Mouse (Mus musculus) embryonic facial prominence, embryonic 15.5 days (tissue): ENCODE measurements around the gene 1700088E04Rik. TPM values are rescaled to one million over a fixed set of nuclear protein-coding genes. Genes with fewer than 3 reads are reported as not detected.

Source experiments
- ATAC-seq: fragments of 200-750 bp; cut with Nextera tagmentation; 2 replicates; pipeline ENCODE4 v1.8.0; 2017; ENCODE audit warnings: low read depth, moderate TSS enrichment; ENCODE audit not compliant: insufficient number of reproducible peaks, low FRiP score, low TSS enrichment
- H3K27ac ChIP-seq: fragments of 300-500 bp; sonication (generic); replicated peaks from 2 replicates; pipeline ENCODE4 v1.5.1; 2015; ENCODE audit warnings: mild to moderate bottlenecking, inconsistent platforms
- H3K27me3 ChIP-seq: fragments of 300-500 bp; sonication (generic); 2 replicates; pipeline ENCODE4 v1.6.1; 2015; ENCODE audit warnings: inconsistent platforms
- H3K36me3 ChIP-seq: fragments of 300-500 bp; sonication (generic); 2 replicates; pipeline ENCODE4 v1.6.1; 2015; ENCODE audit warnings: mild to moderate bottlenecking, inconsistent platforms
- H3K4me1 ChIP-seq: fragments of 300-500 bp; sonication (generic); 2 replicates; pipeline ENCODE4 v1.6.1; 2015; ENCODE audit warnings: inconsistent platforms
- H3K4me2 ChIP-seq: fragments of 300-500 bp; sonication (generic); replicated peaks from 2 replicates; pipeline ENCODE4 v1.6.1; 2015; ENCODE audit warnings: mild to moderate bottlenecking, inconsistent platforms
- H3K4me3 ChIP-seq: fragments of 300-500 bp; sonication (generic); replicated peaks from 2 replicates; pipeline ENCODE4 v1.5.1; 2015; ENCODE audit warnings: mild to moderate bottlenecking, inconsistent platforms
- H3K9ac ChIP-seq: fragments of 300-500 bp; sonication (generic); 2 replicates; pipeline ENCODE4 v1.6.1; 2015; ENCODE audit warnings: inconsistent platforms
- H3K9me3 ChIP-seq: fragments of 300-500 bp; sonication (generic); replicated peaks from 2 replicates; pipeline ENCODE4 v1.6.1; 2016; ENCODE audit warnings: inconsistent platforms
- WGBS: fragments of 180-500 bp; shearing (Covaris S2); methylation state at CpG from one replicate; pipeline ENCODE4 v1.1.7; 2015; 5-methylcytosine and 5-hydroxymethylcytosine counted together
- polyA plus RNA-seq: library from polyadenylated mRNA; unstranded; fragments of >200 nt; fragmentation: Nextera tagmentation; extraction: Ambion mirVana; gene quantifications from 2 replicates; pipeline ENCODE4 v1.2.1, GENCODE M21; 2015

Gene 1700088E04Rik
- polyA plus RNA-seq, 1 experiment from 2014 or later = 25.2 TPM

DNA sequence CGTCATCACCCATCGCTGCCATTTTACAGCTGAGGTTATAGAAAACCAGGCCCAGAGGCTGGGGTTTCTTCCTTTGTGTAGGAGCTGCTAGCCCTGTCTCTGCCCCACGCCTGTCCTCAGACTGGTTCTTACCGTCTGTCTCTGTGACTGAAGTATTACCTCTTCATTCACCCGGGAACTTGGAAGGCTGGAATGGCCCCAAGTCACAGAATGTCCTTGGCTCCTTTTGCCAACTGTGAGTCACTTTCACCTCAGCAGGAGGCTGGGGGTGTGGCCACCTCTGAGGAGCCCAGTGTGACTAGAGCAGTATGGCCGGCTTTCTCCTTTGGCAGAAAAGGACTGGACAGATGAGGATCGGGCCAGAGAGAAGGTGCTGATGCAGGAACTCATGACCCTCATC is 9.6 kb downstream of the 1700088E04Rik start:
- H3K27ac ChIP-seq = no peak overlapping the region
- peaks cover 78% of the 10 kb centered on the region for H3K36me3 ChIP-seq
- H3K4me3 ChIP-seq = no peak overlapping the region
- H3K27me3 ChIP-seq = no peaks in the 10 kb centered on the region
- H3K4me2 ChIP-seq = no peak overlapping the region
- no peak overlapping the region for H3K9ac ChIP-seq
- H3K9me3 ChIP-seq = no peaks in the 10 kb centered on the region
- H3K4me1 ChIP-seq = peaks cover 22% of the 10 kb centered on the region; the same call in 1 of the 2 replicates
- WGBS = 72% methylated on average over 7 of the region's 7 CpGs
- ATAC-seq = no peak

GRCm38 (mm10) chr15:79130782-79131181 is 10.3 kb downstream of the 1700088E04Rik start:
- ATAC-seq = no peak
- H3K27me3 ChIP-seq = no peaks in the 10 kb centered on the region
- WGBS = 77% methylated on average over 10 of the region's 10 CpGs
- no peaks in the 10 kb centered on the region for H3K9me3 ChIP-seq
- no peak overlapping the region for H3K4me3 ChIP-seq
- peaks cover 16% of the 10 kb centered on the region; the same call in 1 of the 2 replicates for H3K4me1 ChIP-seq
- H3K9ac ChIP-seq = no peak overlapping the region
- no peak overlapping the region for H3K27ac ChIP-seq
- peaks cover 85% of the 10 kb centered on the region for H3K36me3 ChIP-seq
- no peak overlapping the region for H3K4me2 ChIP-seq

- Histone ChIP-seq H3K4me3 (no peak overlapping the region), H3K4me1 (0 out of 2 replicates have a peak, but pooled peaks cover 9% of the 10 kb centered on the region), H3K9me3 (no peaks in the 10 kb centered on the region), H3K36me3 (peaks cover 97% of the 10 kb centered on the region), H3K27me3 (no peaks in the 10 kb centered on the region), H3K4me2 (no peak overlapping the region), H3K9ac (no peak overlapping the region), H3K27ac (no peak overlapping the region)
- 71% methylated on average over 7 of the region's 7 CpGs for WGBS
- no peak for ATAC-seq
Measured at GRCm38 (mm10) chr15:79129311-79129710, 11.7 kb downstream of the 1700088E04Rik start.

GRCm38 (mm10) chr15:79128208-79128607 is 12.8 kb downstream of the 1700088E04Rik start:
- Histone ChIP-seq H3K36me3 (peaks cover 97% of the 10 kb centered on the region), H3K4me3 (no peak overlapping the region), H3K9ac (no peak overlapping the region), H3K9me3 (no peaks in the 10 kb centered on the region), H3K27me3 (no peaks in the 10 kb centered on the region), H3K4me1 (0 out of 2 replicates have a peak, but pooled peaks cover 9% of the 10 kb centered on the region), H3K27ac (no peak overlapping the region), H3K4me2 (no peak overlapping the region)
- no peak for ATAC-seq
- 95% methylated on average over 5 of the region's 5 CpGs for WGBS

DNA sequence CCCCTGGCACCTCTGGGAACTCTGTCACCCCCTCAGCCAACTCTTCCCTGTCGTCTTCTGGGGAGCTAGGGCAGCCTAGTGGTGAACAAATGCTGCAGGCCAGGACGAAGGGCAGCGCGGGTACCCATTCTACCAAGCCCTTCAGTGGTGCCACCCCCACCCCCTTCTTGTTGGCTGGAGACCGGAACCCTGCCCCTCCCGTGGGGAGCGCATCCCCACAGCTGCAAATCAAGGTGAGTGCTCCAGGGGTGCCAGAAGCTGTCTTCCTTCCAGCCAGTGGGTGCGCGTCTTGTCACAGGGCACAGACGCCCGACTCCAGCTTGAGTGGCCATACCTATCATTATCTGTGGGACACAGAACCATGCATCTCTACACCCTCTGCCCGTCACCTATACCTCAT is 14.0 kb downstream of the 1700088E04Rik start:
- Histone ChIP-seq H3K4me1 (0 out of 2 replicates have a peak, but pooled peaks cover 9% of the 10 kb centered on the region), H3K9me3 (no peaks in the 10 kb centered on the region), H3K9ac (no peak overlapping the region), H3K27ac (no peak overlapping the region), H3K4me2 (no peak overlapping the region), H3K27me3 (no peaks in the 10 kb centered on the region), H3K4me3 (no peak overlapping the region), H3K36me3 (peaks cover 97% of the 10 kb centered on the region)
- no peak for ATAC-seq
- 96% methylated on average over 12 of the region's 12 CpGs for WGBS

DNA sequence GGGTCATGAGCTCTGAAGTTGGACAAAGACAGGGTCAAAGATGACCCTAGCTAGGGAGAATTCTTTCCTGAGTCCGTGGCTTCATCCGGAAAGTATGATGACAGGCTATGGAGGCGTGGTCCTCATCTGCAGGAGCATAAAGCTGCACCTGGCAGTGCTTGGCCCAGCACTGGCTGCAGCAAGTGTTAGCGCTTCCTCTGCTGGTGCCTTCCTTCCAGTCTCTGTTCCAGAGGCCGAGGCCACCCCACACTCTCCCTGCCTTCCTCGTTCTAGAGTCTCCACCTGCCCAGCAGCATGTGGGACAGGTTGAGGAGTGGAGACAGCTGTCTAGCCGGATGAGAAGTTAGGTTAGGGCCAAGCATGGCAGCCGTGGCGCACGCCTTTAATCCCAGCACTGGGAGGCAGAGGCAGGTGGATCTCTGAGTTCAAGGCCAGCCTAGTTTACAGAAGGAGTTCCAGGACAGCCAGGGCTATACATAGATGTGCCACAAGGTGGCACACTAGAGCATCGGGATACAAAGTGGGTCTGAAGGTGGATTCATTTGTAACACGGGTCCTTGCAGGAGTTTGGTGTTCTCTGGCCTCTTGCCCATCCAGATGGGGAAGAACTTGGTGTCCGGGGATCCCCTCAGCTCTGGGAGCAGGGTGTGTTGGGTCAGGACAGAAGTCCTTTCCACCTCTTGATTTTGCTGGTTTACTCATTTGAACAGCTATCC is 14.7 kb downstream of the 1700088E04Rik start:
- Histone ChIP-seq H3K27me3 (no peaks in the 10 kb centered on the region), H3K9ac (no peak overlapping the region), H3K4me3 (no peak overlapping the region), H3K27ac (no peak overlapping the region), H3K4me2 (no peak overlapping the region), H3K36me3 (peaks cover 97% of the 10 kb centered on the region), H3K9me3 (no peaks in the 10 kb centered on the region), H3K4me1 (0 out of 2 replicates have a peak, but pooled peaks cover 7% of the 10 kb centered on the region)
- WGBS = 76% methylated on average over 13 of the region's 13 CpGs
- ATAC-seq = no peak

DNA sequence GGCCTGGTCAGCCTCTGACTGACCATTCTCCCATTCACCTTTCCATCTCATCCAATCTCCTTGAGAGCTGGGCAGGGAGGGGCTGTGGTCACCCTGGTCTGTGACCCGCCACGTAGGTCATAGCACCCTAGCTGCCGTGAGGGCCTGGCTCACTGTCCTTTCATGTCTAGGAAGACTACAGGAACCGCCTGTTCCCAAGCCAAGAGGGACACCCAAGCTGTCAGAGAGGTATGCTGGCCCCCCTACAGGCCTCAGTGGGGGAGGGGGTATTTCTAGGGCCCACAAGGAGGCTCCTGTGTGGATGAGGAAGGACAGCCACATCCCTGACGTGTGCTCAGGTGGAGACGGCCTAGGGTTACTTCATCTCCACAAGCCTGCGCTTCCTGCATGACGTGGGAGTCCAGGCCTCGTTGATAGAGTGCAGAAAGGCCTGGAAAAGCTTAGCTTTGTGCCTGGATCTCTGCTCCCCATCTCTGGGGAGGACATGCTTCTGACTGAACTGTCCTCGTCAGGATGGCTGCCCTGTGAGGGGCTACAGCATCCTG is 16.6 kb downstream of the 1700088E04Rik start:
- no peaks in the 10 kb centered on the region for H3K9me3 ChIP-seq
- H3K9ac ChIP-seq = no peak overlapping the region
- WGBS = 71% methylated on average over 10 of the region's 10 CpGs
- H3K36me3 ChIP-seq = peaks cover 96% of the 10 kb centered on the region
- no peak for ATAC-seq
- no peaks in the 10 kb centered on the region for H3K27me3 ChIP-seq
- no peaks in the 10 kb centered on the region for H3K4me1 ChIP-seq
- H3K4me2 ChIP-seq = no peak overlapping the region
- no peak overlapping the region for H3K4me3 ChIP-seq
- H3K27ac ChIP-seq = no peak overlapping the region

GRCm38 (mm10) chr15:79123751-79124150 is 17.3 kb downstream of the 1700088E04Rik start:
- 85% methylated on average over 6 of the region's 6 CpGs for WGBS
- Histone ChIP-seq H3K27ac (no peak overlapping the region), H3K36me3 (peaks cover 98% of the 10 kb centered on the region), H3K9ac (no peak overlapping the region), H3K4me3 (no peak overlapping the region), H3K4me2 (no peak overlapping the region), H3K9me3 (no peaks in the 10 kb centered on the region), H3K4me1 (no peaks in the 10 kb centered on the region), H3K27me3 (no peaks in the 10 kb centered on the region)
- ATAC-seq = no peak

DNA sequence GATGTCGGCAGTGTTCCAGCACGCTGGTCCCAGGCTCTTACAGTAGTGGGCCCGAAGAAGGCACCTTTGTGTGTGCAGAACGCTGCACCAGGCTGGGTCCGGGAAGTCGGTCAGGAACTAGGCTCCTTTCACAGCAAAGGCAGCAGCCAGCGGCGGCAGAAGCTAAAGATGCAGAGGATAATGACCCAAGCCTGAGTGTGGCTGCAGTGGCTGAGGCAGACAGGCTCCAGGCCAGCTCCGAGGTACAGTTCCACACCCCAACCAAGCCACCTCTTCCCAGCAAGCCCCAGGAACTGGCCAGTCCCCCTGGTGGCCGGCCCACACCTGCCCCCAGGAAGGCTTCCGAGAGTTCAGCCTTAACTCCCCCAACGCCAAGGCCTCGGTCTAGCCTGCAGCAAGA is 18.5 kb downstream of the 1700088E04Rik start:
- Histone ChIP-seq H3K36me3 (peaks cover 98% of the 10 kb centered on the region), H3K9me3 (no peaks in the 10 kb centered on the region), H3K4me1 (no peaks in the 10 kb centered on the region), H3K4me3 (no peak overlapping the region), H3K27ac (no peak overlapping the region), H3K9ac (no peak overlapping the region), H3K4me2 (no peak overlapping the region), H3K27me3 (no peaks in the 10 kb centered on the region)
- WGBS = 83% methylated on average over 13 of the region's 13 CpGs
- no peak for ATAC-seq

GRCm38 (mm10) chr15:79122119-79122518 is 18.9 kb downstream of the 1700088E04Rik start:
- Histone ChIP-seq H3K27me3 (no peaks in the 10 kb centered on the region), H3K27ac (no peak overlapping the region), H3K4me3 (no peak overlapping the region), H3K36me3 (peaks cover 98% of the 10 kb centered on the region), H3K4me1 (no peaks in the 10 kb centered on the region), H3K9ac (no peak overlapping the region), H3K9me3 (no peaks in the 10 kb centered on the region), H3K4me2 (no peak overlapping the region)
- 58% methylated on average over 4 of the region's 4 CpGs for WGBS
- no peak for ATAC-seq

DNA sequence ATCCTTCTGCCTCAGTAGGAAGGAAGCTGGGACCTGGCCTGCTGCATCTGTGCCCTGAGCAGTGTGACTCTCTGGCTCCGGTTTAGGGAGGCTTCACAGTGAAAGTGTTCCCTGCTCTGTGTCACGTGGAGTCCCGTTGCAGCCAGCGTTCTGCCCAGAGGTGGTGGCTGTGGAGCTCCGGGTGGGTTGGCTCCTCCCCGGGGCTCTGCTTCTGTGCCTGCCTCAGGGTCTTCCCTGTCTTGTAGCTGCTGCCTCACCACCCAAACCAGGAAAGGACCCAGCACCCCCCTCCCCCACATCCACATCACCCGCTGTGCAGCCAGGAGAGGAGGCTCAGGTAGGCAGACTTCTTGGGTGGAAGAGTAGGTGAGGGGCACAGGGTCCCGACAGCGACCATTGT is 21.6 kb downstream of the 1700088E04Rik start:
- Histone ChIP-seq H3K27ac (no peak overlapping the region), H3K36me3 (peaks cover 96% of the 10 kb centered on the region)
- no peak for ATAC-seq

GRCm38 (mm10) chr15:79115276-79115675 is 25.8 kb downstream of the 1700088E04Rik start:
- 55% methylated on average over 5 of the region's 5 CpGs for WGBS
- no peak overlapping the region for H3K4me2 ChIP-seq
- H3K27ac ChIP-seq = no peak overlapping the region
- no peak overlapping the region for H3K9ac ChIP-seq
- H3K9me3 ChIP-seq = no peaks in the 10 kb centered on the region
- H3K27me3 ChIP-seq = no peaks in the 10 kb centered on the region
- no peak overlapping the region for H3K4me3 ChIP-seq
- H3K36me3 ChIP-seq = peaks cover 67% of the 10 kb centered on the region
- no peak for ATAC-seq
- H3K4me1 ChIP-seq = peaks cover 17% of the 10 kb centered on the region

More for the DNA sequence above, 21.6 kb downstream of the 1700088E04Rik start:
- Histone ChIP-seq H3K27me3 (no peaks in the 10 kb centered on the region), H3K4me3 (no peak overlapping the region), H3K9me3 (no peaks in the 10 kb centered on the region), H3K4me1 (no peaks in the 10 kb centered on the region), H3K9ac (no peak overlapping the region), H3K4me2 (no peak overlapping the region)
- 74% methylated on average over 9 of the region's 9 CpGs for WGBS
